Mouse (Mus musculus) layer of hippocampus, adult 18-20 months (tissue): ENCODE measurements around the gene Ryk. TPM values are rescaled to one million over a fixed set of nuclear protein-coding genes. Genes with fewer than 3 reads are reported as not detected.
A peak's percentile ranks its signal among the peaks of the same experiment; 100 is the strongest.

Source experiments
- DNase-seq, 2 experiments: peaks; one replicate each; pipeline ENCODE4 v3.0.0; 2022; ENCODE audit warnings: low spot score in 2 of 2
- long read RNA-seq: library from polyadenylated mRNA; stranded (forward); transcript quantifications from one replicate; pipeline ENCODE4 v2.0.0, GENCODE M21; 2021
- total RNA-seq, 2 experiments: library from RNA; stranded (reverse); gene quantifications; 2 replicates each; pipeline ENCODE4 v1.2.3; 2021

Gene Ryk
- 10 to 100 TPM; 41.2 to 42.7 TPM for total RNA-seq
- long read RNA-seq, transcript Ryk-201 (15 exons, 2,852 nt), result major isoform, 27 of 56 reads
- long read RNA-seq, transcript Ryk-203 (15 exons, 2,505 nt), result minor isoform, 17 of 56 reads
- long read RNA-seq, partial matches to known transcripts, result 8 of 56 reads
- long read RNA-seq, other reads (novel, unspliced or antisense), result 4 of 56 reads

- peak; percentile 70 to 81 for DNase-seq
These were observed at the start of gene Ryk for GRCm38 (mm10) chr9:102834742-102835591. Gene Ryk, plus strand, starts transcription at chr9:102834917.

- DNase-seq, result no peak
These were observed 45.2 kb upstream of the Ryk start for GRCm38 (mm10) chr9:102789491-102789890.

- DNase-seq, result no peak
These were observed 42.9 kb upstream of the Ryk start for GRCm38 (mm10) chr9:102791845-102792244.

GRCm38 (mm10) chr9:102792836-102793235, 41.9 kb upstream of the Ryk start:
- DNase-seq, result no peak

GRCm38 (mm10) chr9:102793286-102793809, 41.4 kb upstream of the Ryk start:
- DNase-seq, result no peak

GRCm38 (mm10) chr9:102798406-102798805, 36.3 kb upstream of the Ryk start:
- no peak for DNase-seq

GRCm38 (mm10) chr9:102806056-102806573, 28.6 kb upstream of the Ryk start:
- no peak for DNase-seq

- DNase-seq, result no peak
These were observed 23.5 kb upstream of the Ryk start for GRCm38 (mm10) chr9:102811192-102811591.

GRCm38 (mm10) chr9:102818228-102818627, 16.5 kb upstream of the Ryk start:
- no peak for DNase-seq

- no peak for DNase-seq
These were observed 6.1 kb upstream of the Ryk start for GRCm38 (mm10) chr9:102828604-102829003.

GRCm38 (mm10) chr9:102831541-102831940, 3.2 kb upstream of the Ryk start:
- DNase-seq, result no peak

- no peak for DNase-seq
These were observed 339 bp upstream of the Ryk start for GRCm38 (mm10) chr9:102834414-102834741.

GRCm38 (mm10) chr9:102836279-102836678, 1.6 kb downstream of the Ryk start:
- DNase-seq, result no peak

GRCm38 (mm10) chr9:102840792-102841778, 6.4 kb downstream of the Ryk start:
- no peak for DNase-seq

- DNase-seq, result no peak
These were observed 7.1 kb downstream of the Ryk start for GRCm38 (mm10) chr9:102841832-102842231.

GRCm38 (mm10) chr9:102842498-102842897, 7.8 kb downstream of the Ryk start:
- no peak for DNase-seq

GRCm38 (mm10) chr9:102843577-102843976, 8.9 kb downstream of the Ryk start:
- DNase-seq, result no peak

- DNase-seq, result no peak
These were observed 11.1 kb downstream of the Ryk start for GRCm38 (mm10) chr9:102845851-102846250.

- DNase-seq, result peak in 1 of 2 experiments; percentile 63
These were observed 11.6 kb downstream of the Ryk start for GRCm38 (mm10) chr9:102846348-102846747.

GRCm38 (mm10) chr9:102852076-102853022, 17.6 kb downstream of the Ryk start:
- no peak for DNase-seq
